Mouse (Mus musculus) stomach, embryonic 14.5 days (tissue): ENCODE measurements around the gene Ktn1. TPM values are rescaled to one million over a fixed set of nuclear protein-coding genes. Genes with fewer than 3 reads are reported as not detected.

Source experiments
- ATAC-seq: fragments of 200-750 bp; cut with Nextera tagmentation; 2 replicates; pipeline ENCODE4 v1.8.0; 2017; ENCODE audit warnings: low read depth, moderate TSS enrichment; ENCODE audit not compliant: insufficient number of reproducible peaks, insufficient read depth, low FRiP score
- H3K27ac ChIP-seq: fragments of 300-500 bp; sonication (generic); 2 replicates; pipeline ENCODE4 v1.5.1; 2014; ENCODE audit warnings: mild to moderate bottlenecking, low read length, moderate library complexity, mixed read lengths
- H3K27me3 ChIP-seq: fragments of 300-500 bp; sonication (generic); 2 replicates; pipeline ENCODE4 v1.6.1; 2014; ENCODE audit warnings: low read length, control low read depth, mixed read lengths; ENCODE audit not compliant: control insufficient read depth, insufficient read depth
- H3K36me3 ChIP-seq: fragments of 300-500 bp; sonication (generic); 2 replicates; pipeline ENCODE4 v1.6.1; 2014; ENCODE audit warnings: mild to moderate bottlenecking, control low read depth, low read length, moderate library complexity, mixed read lengths; ENCODE audit not compliant: control insufficient read depth, insufficient read depth
- H3K4me1 ChIP-seq: fragments of 300-500 bp; sonication (generic); 2 replicates; pipeline ENCODE4 v1.6.1; 2014; ENCODE audit warnings: low read length, control low read depth, mixed read lengths; ENCODE audit not compliant: control insufficient read depth, insufficient read depth
- H3K4me2 ChIP-seq: fragments of 300-500 bp; sonication (generic); replicated peaks from 2 replicates; pipeline ENCODE4 v1.6.1; 2014; ENCODE audit warnings: low read depth, low read length, control low read depth
- H3K4me3 ChIP-seq: fragments of 300-500 bp; sonication (generic); 2 replicates; pipeline ENCODE4 v1.5.1; 2014; ENCODE audit warnings: low read depth, low read length, control low read depth
- H3K9ac ChIP-seq: fragments of 300-500 bp; sonication (generic); replicated peaks from 2 replicates; pipeline ENCODE4 v1.6.1; 2014; ENCODE audit warnings: low read depth, mild to moderate bottlenecking, control low read depth, low read length, moderate library complexity, mixed read lengths
- H3K9me3 ChIP-seq: fragments of 300-500 bp; sonication (generic); 2 replicates; pipeline ENCODE4 v1.6.1; 2016; ENCODE audit warnings: low read depth, low read length, control low read depth; ENCODE audit not compliant: control insufficient read depth
- WGBS: fragments of 180-500 bp; shearing (Covaris S2); extraction: QIAGEN DNeasy Blood & Tissue Kit; methylation state at CpG from one replicate; pipeline ENCODE4 v1.1.7; 2014; 5-methylcytosine and 5-hydroxymethylcytosine counted together
- polyA plus RNA-seq: library from polyadenylated mRNA; unstranded; fragments of >200 nt; fragmentation: Nextera tagmentation; extraction: Ambion mirVana; gene quantifications from 2 replicates; pipeline ENCODE4 v1.2.1, GENCODE M21; 2014

The Ktn1 gene
- polyA plus RNA-seq, 1 experiment from 2014 or later = 93.2 TPM

- ATAC-seq = no peak
- no peak overlapping the region for H3K27ac ChIP-seq
- no peaks in the 10 kb centered on the region for H3K27me3 ChIP-seq
- H3K4me2 ChIP-seq = no peak overlapping the region
- H3K4me1 ChIP-seq = no peaks in the 10 kb centered on the region
- H3K4me3 ChIP-seq = no peak overlapping the region
- H3K9ac ChIP-seq = no peak overlapping the region
- WGBS = 92% methylated on average over 10 of the region's 10 CpGs
- H3K36me3 ChIP-seq = peaks cover 63% of the 10 kb centered on the region
- H3K9me3 ChIP-seq = no peaks in the 10 kb centered on the region
Measured at GRCm38 (mm10) chr14:47682886-47683285, 34.6 kb downstream of the Ktn1 start.

GRCm38 (mm10) chr14:47684579-47684978 is 36.3 kb downstream of the Ktn1 start:
- H3K36me3 ChIP-seq = peaks cover 67% of the 10 kb centered on the region
- H3K9ac ChIP-seq = no peak overlapping the region
- H3K9me3 ChIP-seq = no peaks in the 10 kb centered on the region
- ATAC-seq = no peak
- H3K27me3 ChIP-seq = no peaks in the 10 kb centered on the region
- no peak overlapping the region for H3K27ac ChIP-seq
- H3K4me3 ChIP-seq = no peak overlapping the region
- 93% methylated on average over 5 of the region's 5 CpGs for WGBS
- H3K4me1 ChIP-seq = no peaks in the 10 kb centered on the region
- H3K4me2 ChIP-seq = no peak overlapping the region

GRCm38 (mm10) chr14:47699126-47699525 is 50.9 kb downstream of the Ktn1 start:
- WGBS = 67% methylated on average over 5 of the region's 5 CpGs
- no peak for ATAC-seq
- H3K27me3 ChIP-seq = no peaks in the 10 kb centered on the region
- no peaks in the 10 kb centered on the region for H3K9me3 ChIP-seq
- H3K4me1 ChIP-seq = no peaks in the 10 kb centered on the region
- no peak overlapping the region for H3K9ac ChIP-seq
- H3K4me3 ChIP-seq = no peak overlapping the region
- H3K36me3 ChIP-seq = peaks cover 33% of the 10 kb centered on the region
- H3K4me2 ChIP-seq = no peak overlapping the region
- H3K27ac ChIP-seq = no peak overlapping the region

GRCm38 (mm10) chr14:47709546-47709945 is 61.3 kb downstream of the Ktn1 start:
- Histone ChIP-seq H3K9ac (no peak overlapping the region), H3K4me2 (no peak overlapping the region), H3K27ac (no peak overlapping the region), H3K4me1 (no peaks in the 10 kb centered on the region), H3K27me3 (no peaks in the 10 kb centered on the region), H3K36me3 (peaks cover 55% of the 10 kb centered on the region), H3K9me3 (no peaks in the 10 kb centered on the region), H3K4me3 (no peak overlapping the region)
- WGBS = 80% methylated on average over 3 of the region's 3 CpGs
- ATAC-seq = no peak

GRCm38 (mm10) chr14:47715771-47716170 is 67.5 kb downstream of the Ktn1 start:
- 85% methylated on average over 3 of the region's 3 CpGs for WGBS
- no peak for ATAC-seq
- Histone ChIP-seq H3K4me3 (no peak overlapping the region), H3K4me1 (no peaks in the 10 kb centered on the region), H3K4me2 (no peak overlapping the region), H3K36me3 (peaks cover 33% of the 10 kb centered on the region), H3K9ac (no peak overlapping the region), H3K9me3 (no peaks in the 10 kb centered on the region), H3K27ac (no peak overlapping the region), H3K27me3 (no peaks in the 10 kb centered on the region)

- H3K27ac ChIP-seq = no peak overlapping the region
- ATAC-seq = no peak
- no peak overlapping the region for H3K4me2 ChIP-seq
- WGBS = 96% methylated on average over 14 of the region's 14 CpGs
- H3K9ac ChIP-seq = no peak overlapping the region
- H3K4me1 ChIP-seq = no peaks in the 10 kb centered on the region
- H3K27me3 ChIP-seq = no peaks in the 10 kb centered on the region
- no peak overlapping the region for H3K4me3 ChIP-seq
- H3K9me3 ChIP-seq = no peaks in the 10 kb centered on the region
- H3K36me3 ChIP-seq = peaks cover 28% of the 10 kb centered on the region; the same call in 1 of the 2 replicates
Measured at GRCm38 (mm10) chr14:47717916-47718606, 69.8 kb downstream of the Ktn1 start.

- no peak overlapping the region for H3K9ac ChIP-seq
- H3K4me2 ChIP-seq = no peak overlapping the region
- H3K4me3 ChIP-seq = no peak overlapping the region
- WGBS = 94% methylated on average over 4 of the region's 4 CpGs
- no peaks in the 10 kb centered on the region for H3K4me1 ChIP-seq
- no peak overlapping the region for H3K27ac ChIP-seq
- H3K9me3 ChIP-seq = no peaks in the 10 kb centered on the region
- no peak for ATAC-seq
- H3K27me3 ChIP-seq = no peaks in the 10 kb centered on the region
- H3K36me3 ChIP-seq = peaks cover 37% of the 10 kb centered on the region
Measured at GRCm38 (mm10) chr14:47720023-47720422, 71.8 kb downstream of the Ktn1 start.

- H3K9ac ChIP-seq = no peak overlapping the region
- H3K9me3 ChIP-seq = no peaks in the 10 kb centered on the region
- H3K4me3 ChIP-seq = no peak overlapping the region
- no peak overlapping the region for H3K4me2 ChIP-seq
- H3K4me1 ChIP-seq = no peaks in the 10 kb centered on the region
- H3K27ac ChIP-seq = no peak overlapping the region
- ATAC-seq = no peak
- H3K36me3 ChIP-seq = peaks cover 45% of the 10 kb centered on the region
- no peaks in the 10 kb centered on the region for H3K27me3 ChIP-seq
Measured at GRCm38 (mm10) chr14:47723035-47723434, 74.8 kb downstream of the Ktn1 start.

GRCm38 (mm10) chr14:47728594-47728993 is 80.3 kb downstream of the Ktn1 start:
- ATAC-seq = no peak
- Histone ChIP-seq H3K27me3 (no peaks in the 10 kb centered on the region), H3K9me3 (no peaks in the 10 kb centered on the region), H3K36me3 (peaks cover 70% of the 10 kb centered on the region), H3K4me2 (no peak overlapping the region), H3K4me1 (no peaks in the 10 kb centered on the region), H3K27ac (no peak overlapping the region), H3K9ac (no peak overlapping the region), H3K4me3 (no peak overlapping the region)
- 91% methylated on average over 1 of the region's 1 CpGs for WGBS
